Mouse (Mus musculus) frontal cortex, postnatal 10 days (tissue): ENCODE data around the gene Ssr4.
A peak's percentile ranks its signal among the peaks of the same experiment; 100 is the strongest.

Experiments
- DNase-seq, 2 experiments: peaks; one replicate each; pipeline ENCODE4 v3.0.0; 2022; ENCODE audit warnings: low spot score in 2 of 2, mixed read lengths in 1 of 2

Gene Ssr4

DNA sequence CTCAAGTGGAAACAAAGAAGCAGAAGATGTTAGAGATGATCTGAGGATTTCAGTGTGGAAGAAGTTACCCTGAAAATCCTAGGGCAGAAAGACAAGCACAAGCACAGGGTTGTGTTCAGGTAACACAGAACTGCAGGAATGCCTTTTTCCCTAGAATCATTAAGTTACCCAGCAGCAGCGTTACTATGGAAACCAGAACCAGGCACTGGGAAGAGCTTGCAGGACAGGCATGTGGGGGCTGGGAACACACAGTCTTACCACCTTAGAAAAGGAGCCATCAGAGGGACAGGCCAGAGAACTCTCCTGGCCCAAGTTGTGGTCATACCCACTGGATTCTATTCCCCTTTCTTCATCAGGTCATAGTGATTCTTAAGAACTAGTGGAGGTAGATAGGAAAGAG is 19.0 kb downstream of the Ssr4 start:
- DNase-seq = no peak

DNA sequence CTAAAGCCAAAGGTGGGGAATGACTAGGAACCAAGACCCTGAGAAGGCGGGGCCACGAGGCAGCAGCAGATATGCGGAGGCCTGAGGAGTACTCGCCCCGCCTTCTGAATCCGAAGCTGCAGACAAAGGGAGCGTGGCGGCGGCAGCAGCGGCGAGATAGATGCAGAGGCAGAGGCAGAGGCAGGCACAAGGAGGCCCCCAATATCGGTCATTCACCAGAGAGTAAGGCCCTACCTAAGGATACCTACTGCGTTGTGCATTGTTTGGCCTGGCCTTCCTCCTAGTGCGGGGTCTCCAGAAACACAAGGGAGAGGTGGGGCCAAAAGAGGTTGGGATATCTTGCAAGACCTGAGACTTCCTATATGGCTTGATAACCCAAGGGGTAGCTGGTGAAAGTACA is 28.2 kb downstream of the Ssr4 start:
- DNase-seq = no peak

DNA sequence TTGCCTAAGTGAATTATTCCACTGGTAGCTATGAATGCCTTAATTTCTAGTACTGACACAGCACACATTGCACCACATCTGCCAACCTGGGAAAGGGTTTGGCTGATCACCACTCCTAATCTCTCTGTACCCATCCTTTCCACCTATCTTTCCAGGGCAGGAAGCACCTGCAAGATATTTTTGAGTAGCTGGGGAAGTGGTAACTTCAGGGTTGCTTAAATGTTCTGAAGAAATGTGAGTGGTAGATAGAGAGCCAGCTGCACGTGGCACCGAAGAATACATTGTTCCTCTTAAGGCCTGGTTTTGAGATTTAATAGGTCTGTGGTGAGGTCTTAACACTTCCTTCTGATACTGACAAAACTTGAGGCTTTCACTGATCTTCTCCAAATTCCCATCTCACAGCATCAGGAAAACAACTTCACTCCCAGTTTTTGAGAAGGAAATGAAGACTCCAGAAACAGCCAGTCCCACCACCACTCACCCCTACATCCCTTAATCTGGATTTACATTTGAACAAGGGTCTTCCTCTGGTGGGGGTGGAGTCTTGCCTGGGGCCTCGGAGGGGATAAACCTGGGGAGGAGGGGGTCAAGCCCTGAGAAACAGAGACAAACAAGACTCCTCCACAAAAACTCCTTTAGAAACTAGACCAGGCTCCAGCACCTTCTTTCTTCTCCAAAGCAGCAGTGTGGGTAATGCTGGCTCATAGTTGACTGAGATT is 29.9 kb downstream of the Ssr4 start:
- no peak for DNase-seq

DNA sequence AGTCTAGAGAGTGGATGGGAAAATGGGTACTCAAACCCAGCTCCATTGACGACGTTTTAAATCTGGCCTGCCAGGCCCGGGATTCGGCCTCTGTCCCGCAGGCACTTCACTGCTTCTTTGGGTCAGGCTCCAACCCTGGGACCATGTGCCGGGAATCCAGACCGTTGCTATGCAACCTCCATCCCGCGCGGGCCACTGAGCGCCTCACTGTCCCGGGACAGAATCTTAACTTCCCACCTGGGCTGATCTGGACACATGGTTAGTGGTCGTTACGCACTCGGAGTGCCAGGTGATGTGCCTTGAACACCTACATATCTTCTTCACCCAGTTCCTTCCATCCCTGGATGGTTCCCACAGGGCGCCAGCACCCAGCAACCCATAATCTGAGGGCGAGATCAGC is 36.9 kb downstream of the Ssr4 start:
- DNase-seq = no peak

DNA sequence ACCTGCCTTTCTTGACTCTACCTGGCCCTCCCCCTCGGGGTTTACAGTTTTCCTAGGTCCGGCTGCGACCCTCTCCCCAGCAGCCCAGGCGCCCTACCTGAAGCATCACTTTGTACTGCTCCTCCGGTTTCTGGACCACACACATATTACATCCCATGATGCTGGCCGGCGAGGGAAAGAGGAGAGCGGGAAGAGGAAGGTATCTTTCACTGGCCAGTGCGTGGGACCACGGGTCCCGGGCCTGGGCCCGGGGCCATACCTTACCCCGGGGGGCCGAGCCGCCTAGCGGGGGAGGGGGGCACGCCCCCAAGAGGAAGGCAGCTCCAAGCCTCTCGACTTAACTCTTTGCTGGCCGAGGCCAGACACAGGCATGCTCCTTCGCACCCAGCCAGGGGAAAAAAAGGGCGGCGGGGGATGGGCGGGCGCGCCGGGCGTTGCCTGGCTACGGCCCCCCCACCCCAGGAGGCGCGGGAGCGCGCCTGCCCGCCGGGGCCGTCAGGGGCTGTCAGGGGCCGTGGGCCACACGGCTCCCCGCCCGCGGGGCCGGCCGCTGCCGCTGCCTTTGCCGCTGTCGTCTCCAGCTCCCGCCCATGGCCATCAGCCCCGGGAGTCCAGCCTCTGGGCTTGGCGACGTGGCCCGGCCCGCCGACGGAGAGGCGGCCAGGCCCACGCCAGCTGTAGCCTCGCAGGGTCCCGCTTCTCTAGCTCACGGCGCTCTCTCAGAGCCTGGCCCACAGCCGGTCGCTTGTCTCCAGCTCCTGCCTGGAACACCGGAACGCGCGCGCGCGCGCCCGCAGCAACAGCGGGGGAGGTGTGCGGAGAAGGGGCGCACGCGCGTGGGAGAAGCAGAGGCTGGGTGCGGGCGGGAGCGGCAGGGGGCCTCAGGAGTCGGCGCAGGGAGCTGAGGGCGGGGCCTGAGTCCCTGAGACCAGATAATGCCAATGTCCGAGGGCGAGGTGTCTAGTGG is 37.6 kb downstream of the Ssr4 start, which contains the start of gene Pdzd4:
Pdzd4 (minus strand) TSS at position 785 of the 967 bp plus-strand sequence.
- peak; percentile 49 to 52 for DNase-seq

DNA sequence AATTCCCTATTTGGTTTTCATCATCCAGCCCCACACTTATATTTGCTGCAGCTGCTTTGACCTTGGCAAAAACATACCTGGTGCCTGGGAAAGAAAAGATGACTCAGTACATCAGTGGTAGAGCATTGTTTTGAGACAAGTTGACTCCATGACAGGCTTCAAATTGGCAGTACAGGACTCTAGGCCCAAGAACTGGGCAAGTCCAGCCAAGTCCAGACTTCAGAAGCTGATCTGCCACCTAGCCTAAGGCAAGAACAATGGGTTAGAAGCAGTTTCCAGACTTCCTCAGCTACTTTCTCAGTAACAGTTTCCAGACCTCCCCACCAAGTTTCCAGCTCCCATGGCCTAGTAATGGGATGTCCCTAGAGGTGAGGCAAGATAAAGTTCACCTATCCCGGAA is 48.9 kb downstream of the Ssr4 start:
- no peak for DNase-seq

DNA sequence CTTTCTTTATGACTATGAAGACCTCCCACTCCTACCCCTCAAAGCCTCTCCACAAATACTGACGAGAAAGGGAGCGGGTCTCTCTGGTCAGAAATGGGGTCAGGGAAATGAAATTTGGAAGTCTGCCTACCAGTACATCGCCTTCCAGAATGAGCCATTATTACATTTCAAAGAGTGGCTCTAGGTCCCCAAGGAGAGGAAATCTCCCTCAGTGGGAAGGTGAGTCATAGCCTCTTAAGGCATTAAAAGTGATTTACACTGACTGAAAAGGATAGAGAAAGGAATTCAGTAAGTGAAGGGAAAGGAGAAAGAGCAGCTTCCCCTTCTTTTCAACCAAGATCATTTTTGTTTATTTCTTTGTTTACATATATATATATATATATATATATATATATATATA is 49.9 kb downstream of the Ssr4 start:
- DNase-seq = no peak
